Mouse (Mus musculus) left cerebral cortex, postnatal 25 days (tissue): Measurements from ENCODE around the gene Agk. TPM values are rescaled to one million over a fixed set of nuclear protein-coding genes. Genes with fewer than 3 reads are reported as not detected.

Experiments used
- DNase-seq, 2 experiments: peaks; one replicate each; pipeline ENCODE4 v3.0.0; 2022; ENCODE audit warnings: low spot score in 2 of 2, mixed read lengths in 1 of 2
- intact Hi-C: fragments of 180-260 bp; cut with DNase I; formaldehyde crosslinking; loops from one replicate; pipeline ENCODE4 v1.15.1; 2025
- total RNA-seq, 2 experiments: library from RNA; stranded (reverse); gene quantifications; 2 replicates each; pipeline ENCODE4 v1.2.3; 2021

Agk gene
- total RNA-seq, 2 experiments from 2014 or later, result 44.4 to 48.9 TPM

- DNase-seq, result peak; percentile 85 to 89
- intact Hi-C loops, result loop anchor here (1.0 kb wide), 1 partner anchor 35 kb away; the partner anchor contains the start of gene Ssbp1
These were observed 111.1 kb downstream of the Agk start, which contains the start of gene E330009J07Rik for GRCm38 (mm10) chr6:40436047-40436483. Gene E330009J07Rik (minus strand): TSS chr6:40436135.

GRCm38 (mm10) chr6:40438936-40439335 lies 114.0 kb downstream of the Agk start, which contains the start of gene Wee2:
Gene Wee2 (plus strand): TSS chr6:40439088.
- intact Hi-C loops, result no loop called here
- peak in 1 of 2 experiments; percentile 53 for DNase-seq

GRCm38 (mm10) chr6:40439731-40440130 lies 114.8 kb downstream of the Agk start:
- DNase-seq, result peak in 1 of 2 experiments; percentile 38
- intact Hi-C loops, result no loop called here

- intact Hi-C loops, result no loop called here
- no peak for DNase-seq
These were observed 116.3 kb downstream of the Agk start for GRCm38 (mm10) chr6:40441276-40441675.

GRCm38 (mm10) chr6:40441755-40442154 lies 116.8 kb downstream of the Agk start:
- intact Hi-C loops, result no loop called here

GRCm38 (mm10) chr6:40443281-40443928 lies 118.4 kb downstream of the Agk start:
- DNase-seq, result no peak
- intact Hi-C loops, result no loop called here

More at GRCm38 (mm10) chr6:40441755-40442154, 116.8 kb downstream of the Agk start:
- no peak for DNase-seq

Other genes with a start within 250 kb of the Agk start
- gene E330009J07Rik, start 111.0 kb downstream of the Agk start, total RNA-seq, result 10 to 100 TPM; 57.4 to 58.1 TPM
- gene Wee2, start 113.9 kb downstream of the Agk start, total RNA-seq, result not detected
- gene Ssbp1, start 146.2 kb downstream of the Agk start, total RNA-seq, result 10 to 100 TPM; 31.0 to 33.4 TPM
- under 1 TPM in 1 of 2 experiments, not detected in 1; 0.34 TPM for gene Tas2r137, start 166.1 kb downstream of the Agk start, total RNA-seq
- under 1 TPM in 1 of 2 experiments, not detected in 1; 0.37 TPM for gene Tas2r108, start 168.4 kb downstream of the Agk start, total RNA-seq
- gene Prss37, start 194.3 kb downstream of the Agk start, total RNA-seq, result not detected
- not detected for gene Olfr461, start 229.9 kb downstream of the Agk start, total RNA-seq
- gene Olfr460, start 244.3 kb downstream of the Agk start, total RNA-seq, result not detected